Mouse (Mus musculus) heart, postnatal 0 days (tissue): ENCODE measurements at regions not wholly inside any gene's neighbourhood (a gene's known extent, or its start where the extent isn't known, plus 50 kb on each side); places are given as distances from the start of the nearest gene placed in this dataset.

Experiments
- ATAC-seq: fragments of 200-750 bp; cut with Nextera tagmentation; 2 replicates; pipeline ENCODE4 v1.8.0; 2017; ENCODE audit warnings: low read depth, moderate number of reproducible peaks, moderate library complexity; ENCODE audit not compliant: insufficient read depth
- DNase-seq: peaks from one replicate; pipeline ENCODE4 v3.0.0-alpha.2; 2016; ENCODE audit warnings: low spot score
- H3K27ac ChIP-seq: fragments of 300-500 bp; sonication (generic); 2 replicates; pipeline ENCODE4 v1.5.1; 2014; ENCODE audit warnings: low read depth, mild to moderate bottlenecking
- H3K27me3 ChIP-seq: fragments of 300-500 bp; sonication (generic); 2 replicates; pipeline ENCODE4 v1.6.1; 2014; ENCODE audit warnings: low read length, mixed read lengths; ENCODE audit not compliant: control insufficient read depth, insufficient read depth
- H3K36me3 ChIP-seq: fragments of 300-500 bp; sonication (generic); replicated peaks from 2 replicates; pipeline ENCODE4 v1.6.1; 2014; ENCODE audit warnings: low read length, mixed read lengths; ENCODE audit not compliant: control insufficient read depth, insufficient read depth
- H3K4me1 ChIP-seq: fragments of 300-500 bp; sonication (generic); 2 replicates; pipeline ENCODE4 v1.6.1; 2014; ENCODE audit warnings: antibody characterized with exemption; ENCODE audit not compliant: control insufficient read depth, insufficient read depth
- H3K4me2 ChIP-seq: fragments of 300-500 bp; sonication (generic); 2 replicates; pipeline ENCODE4 v1.6.1; 2014; ENCODE audit warnings: low read depth, mild to moderate bottlenecking, low read length, moderate library complexity
- H3K4me3 ChIP-seq: fragments of 300-500 bp; sonication (generic); 2 replicates; pipeline ENCODE4 v1.5.1; 2014; ENCODE audit warnings: low read depth, low read length
- H3K9ac ChIP-seq: fragments of 300-500 bp; sonication (generic); replicated peaks from 2 replicates; pipeline ENCODE4 v1.6.1; 2014; ENCODE audit warnings: low read depth, low read length, mixed read lengths
- H3K9me3 ChIP-seq: fragments of 300-500 bp; sonication (generic); replicated peaks from 2 replicates; pipeline ENCODE4 v1.6.1; 2016; ENCODE audit warnings: low read length; ENCODE audit not compliant: control insufficient read depth
- CTCF ChIP-seq: IDR thresholded peaks from 2 replicates; pipeline ENCODE4 v1.5.1; 2016; ENCODE audit warnings: antibody characterized with exemption, control low read depth, low read depth
- EP300 ChIP-seq: IDR thresholded peaks from 2 replicates; pipeline ENCODE4 v1.6.1; 2016; ENCODE audit warnings: antibody characterized with exemption, low read depth
- WGBS: fragments of 180-500 bp; shearing (Covaris S2); extraction: QIAGEN DNeasy Blood & Tissue Kit; methylation state at CpG from one replicate; pipeline ENCODE4 v1.1.7; 2014; 5-methylcytosine and 5-hydroxymethylcytosine counted together

GRCm38 (mm10) chr15:25485372-25485771, 71.8 kb upstream of the Basp1 start:
- H3K4me2 ChIP-seq, result no peak overlapping the region
- no peaks in the 10 kb centered on the region for H3K27me3 ChIP-seq
- no peak for DNase-seq
- no peak overlapping the region for H3K4me3 ChIP-seq
- TF ChIP-seq CTCF, result no peak
- TF ChIP-seq EP300, result no peak
- ATAC-seq, result no peak
- no peaks in the 10 kb centered on the region for H3K36me3 ChIP-seq
- no peak overlapping the region for H3K9ac ChIP-seq
- WGBS, result 73% methylated on average over 9 of the region's 9 CpGs
- no peak overlapping the region for H3K27ac ChIP-seq
- H3K4me1 ChIP-seq, result no peaks in the 10 kb centered on the region
- no peaks in the 10 kb centered on the region for H3K9me3 ChIP-seq

- TF ChIP-seq CTCF (peak; percentile 46), EP300 (no peak)
- Histone ChIP-seq H3K4me1 (no peaks in the 10 kb centered on the region), H3K27me3 (no peaks in the 10 kb centered on the region), H3K4me3 (no peak overlapping the region), H3K27ac (no peak overlapping the region), H3K36me3 (no peaks in the 10 kb centered on the region), H3K9me3 (no peaks in the 10 kb centered on the region), H3K9ac (no peak overlapping the region), H3K4me2 (no peak overlapping the region)
- WGBS, result 78% methylated on average over 7 of the region's 7 CpGs
- no peak for ATAC-seq
- no peak for DNase-seq
These were observed 72.6 kb upstream of the Basp1 start for GRCm38 (mm10) chr15:25486158-25486557.

GRCm38 (mm10) chr15:25489804-25490203, 76.2 kb upstream of the Basp1 start:
- no peak for ATAC-seq
- WGBS, result 59% methylated on average over 6 of the region's 6 CpGs
- no peak for TF ChIP-seq EP300
- TF ChIP-seq CTCF, result no peak
- Histone ChIP-seq H3K4me1 (no peaks in the 10 kb centered on the region), H3K36me3 (no peaks in the 10 kb centered on the region), H3K27ac (no peak overlapping the region), H3K4me2 (no peak overlapping the region), H3K4me3 (no peak overlapping the region), H3K27me3 (no peaks in the 10 kb centered on the region), H3K9me3 (no peaks in the 10 kb centered on the region), H3K9ac (no peak overlapping the region)
- DNase-seq, result no peak

- Histone ChIP-seq H3K36me3 (no peaks in the 10 kb centered on the region), H3K4me1 (no peaks in the 10 kb centered on the region), H3K4me3 (no peak overlapping the region), H3K9me3 (no peaks in the 10 kb centered on the region), H3K27me3 (no peaks in the 10 kb centered on the region), H3K4me2 (no peak overlapping the region), H3K27ac (no peak overlapping the region), H3K9ac (no peak overlapping the region)
- no peak for TF ChIP-seq EP300
- TF ChIP-seq CTCF, result no peak
- 59% methylated on average over 5 of the region's 5 CpGs for WGBS
- ATAC-seq, result no peak
- no peak for DNase-seq
These were observed 78.7 kb upstream of the Basp1 start for GRCm38 (mm10) chr15:25492161-25492746.

GRCm38 (mm10) chr15:25494687-25495299, 81.2 kb upstream of the Basp1 start:
- H3K27me3 ChIP-seq, result no peaks in the 10 kb centered on the region
- no peak for ATAC-seq
- no peaks in the 10 kb centered on the region for H3K9me3 ChIP-seq
- no peak overlapping the region for H3K27ac ChIP-seq
- no peak overlapping the region for H3K9ac ChIP-seq
- no peak overlapping the region for H3K4me2 ChIP-seq
- TF ChIP-seq EP300, result no peak
- no peak for TF ChIP-seq CTCF
- no peak overlapping the region for H3K4me3 ChIP-seq
- H3K36me3 ChIP-seq, result no peaks in the 10 kb centered on the region
- WGBS, result 79% methylated on average over 8 of the region's 8 CpGs
- DNase-seq, result no peak
- H3K4me1 ChIP-seq, result no peaks in the 10 kb centered on the region
